Mouse (Mus musculus) neural tube, embryonic 15.5 days (tissue): ENCODE measurements around the gene Nup37. TPM values are rescaled to one million over a fixed set of nuclear protein-coding genes. Genes with fewer than 3 reads are reported as not detected.

Experiments used
- ATAC-seq: fragments of 200-750 bp; cut with Nextera tagmentation; 2 replicates; pipeline ENCODE4 v1.8.0; 2017; ENCODE audit warnings: mild to moderate bottlenecking, moderate TSS enrichment, moderate library complexity; ENCODE audit not compliant: low FRiP score
- H3K27ac ChIP-seq: fragments of 300-500 bp; sonication (generic); replicated peaks from 2 replicates; pipeline ENCODE4 v1.5.1; 2015; ENCODE audit warnings: mild to moderate bottlenecking, inconsistent platforms
- H3K27me3 ChIP-seq: fragments of 300-500 bp; sonication (generic); replicated peaks from 2 replicates; pipeline ENCODE4 v1.6.1; 2015; ENCODE audit warnings: inconsistent platforms
- H3K36me3 ChIP-seq: fragments of 300-500 bp; sonication (generic); 2 replicates; pipeline ENCODE4 v1.6.1; 2015; ENCODE audit warnings: inconsistent platforms
- H3K4me1 ChIP-seq: fragments of 300-500 bp; sonication (generic); 2 replicates; pipeline ENCODE4 v1.6.1; 2015; ENCODE audit warnings: inconsistent platforms
- H3K4me2 ChIP-seq: fragments of 300-500 bp; sonication (generic); 2 replicates; pipeline ENCODE4 v1.6.1; 2015; ENCODE audit warnings: inconsistent platforms, mild to moderate bottlenecking, moderate library complexity
- H3K4me3 ChIP-seq: fragments of 300-500 bp; sonication (generic); replicated peaks from 2 replicates; pipeline ENCODE4 v1.5.1; 2015; ENCODE audit warnings: mild to moderate bottlenecking, inconsistent platforms
- H3K9ac ChIP-seq: fragments of 300-500 bp; sonication (generic); replicated peaks from 2 replicates; pipeline ENCODE4 v1.6.1; 2015; ENCODE audit warnings: mild to moderate bottlenecking, inconsistent platforms
- H3K9me3 ChIP-seq: fragments of 300-500 bp; sonication (generic); replicated peaks from 2 replicates; pipeline ENCODE4 v1.6.1; 2016; ENCODE audit warnings: inconsistent platforms
- WGBS: fragments of 180-500 bp; shearing (Covaris S2); methylation state at CpG from one replicate; pipeline ENCODE4 v1.1.7; 2015; ENCODE audit warnings: mixed read lengths; 5-methylcytosine and 5-hydroxymethylcytosine counted together
- polyA plus RNA-seq: library from polyadenylated mRNA; unstranded; fragments of >200 nt; fragmentation: Nextera tagmentation; extraction: Ambion mirVana; gene quantifications from 2 replicates; pipeline ENCODE4 v1.2.1, GENCODE M21; 2015

The Nup37 gene
- polyA plus RNA-seq, 1 experiment from 2014 or later, result 20.6 TPM

GRCm38 (mm10) chr10:88200541-88200940 lies 53.7 kb downstream of the Nup37 start:
- peaks cover 4% of the 10 kb centered on the region for H3K4me1 ChIP-seq
- ATAC-seq, result peak; percentile 60; the same call in 1 of the 2 replicates
- no peaks in the 10 kb centered on the region for H3K9me3 ChIP-seq
- H3K4me3 ChIP-seq, result peak overlapping the region; percentile 70
- H3K27me3 ChIP-seq, result no peaks in the 10 kb centered on the region
- no peak overlapping the region for H3K9ac ChIP-seq
- H3K4me2 ChIP-seq, result peak overlapping the region; percentile 72
- H3K27ac ChIP-seq, result no peak overlapping the region
- 14% methylated on average over 4 of the region's 4 CpGs for WGBS
- no peaks in the 10 kb centered on the region for H3K36me3 ChIP-seq

GRCm38 (mm10) chr10:88200951-88201638 lies 54.3 kb downstream of the Nup37 start, which contains the start of gene Washc3:
Washc3 (plus strand) TSS chr10:88201093.
- Histone ChIP-seq H3K27me3 (no peaks in the 10 kb centered on the region), H3K36me3 (no peaks in the 10 kb centered on the region), H3K9me3 (no peaks in the 10 kb centered on the region), H3K9ac (peak within 1 kb of the TSS; percentile 80), H3K4me2 (peak within 1 kb of the TSS; percentile 72), H3K4me3 (peak within 1 kb of the TSS; percentile 70), H3K4me1 (peaks cover 4% of the 10 kb centered on the region), H3K27ac (peak within 1 kb of the TSS; percentile 88)
- 2% methylated on average over 23 of the region's 23 CpGs for WGBS
- ATAC-seq, result peak; percentile 100

- Histone ChIP-seq H3K9ac (peak overlapping the region; percentile 80), H3K36me3 (no peaks in the 10 kb centered on the region), H3K27ac (peak overlapping the region; percentile 88), H3K4me2 (peak overlapping the region; percentile 72), H3K27me3 (no peaks in the 10 kb centered on the region), H3K9me3 (no peaks in the 10 kb centered on the region), H3K4me1 (peaks cover 4% of the 10 kb centered on the region), H3K4me3 (peak overlapping the region; percentile 70)
- no peak for ATAC-seq
- 75% methylated on average over 13 of the region's 13 CpGs for WGBS
Measured at GRCm38 (mm10) chr10:88201650-88202049, 54.9 kb downstream of the Nup37 start.

GRCm38 (mm10) chr10:88202581-88202980 lies 55.8 kb downstream of the Nup37 start:
- no peak for ATAC-seq
- no peak overlapping the region for H3K9ac ChIP-seq
- peaks cover 4% of the 10 kb centered on the region for H3K4me1 ChIP-seq
- H3K27ac ChIP-seq, result no peak overlapping the region
- H3K4me3 ChIP-seq, result no peak overlapping the region
- H3K27me3 ChIP-seq, result no peaks in the 10 kb centered on the region
- no peaks in the 10 kb centered on the region for H3K9me3 ChIP-seq
- no peak overlapping the region for H3K4me2 ChIP-seq
- no peaks in the 10 kb centered on the region for H3K36me3 ChIP-seq
- WGBS, result 98% methylated on average over 8 of the region's 8 CpGs

GRCm38 (mm10) chr10:88203236-88203635 lies 56.4 kb downstream of the Nup37 start:
- 93% methylated on average over 6 of the region's 6 CpGs for WGBS
- H3K27ac ChIP-seq, result no peak overlapping the region
- no peak overlapping the region for H3K9ac ChIP-seq
- ATAC-seq, result no peak
- H3K36me3 ChIP-seq, result no peaks in the 10 kb centered on the region
- H3K4me1 ChIP-seq, result peaks cover 4% of the 10 kb centered on the region
- no peaks in the 10 kb centered on the region for H3K9me3 ChIP-seq
- H3K27me3 ChIP-seq, result no peaks in the 10 kb centered on the region
- no peak overlapping the region for H3K4me3 ChIP-seq
- H3K4me2 ChIP-seq, result no peak overlapping the region

- no peak overlapping the region for H3K4me3 ChIP-seq
- WGBS, result 88% methylated on average over 5 of the region's 5 CpGs
- H3K9me3 ChIP-seq, result no peaks in the 10 kb centered on the region
- ATAC-seq, result no peak
- H3K4me2 ChIP-seq, result no peak overlapping the region
- H3K36me3 ChIP-seq, result peaks cover 8% of the 10 kb centered on the region
- H3K27ac ChIP-seq, result no peak overlapping the region
- H3K27me3 ChIP-seq, result no peaks in the 10 kb centered on the region
- no peak overlapping the region for H3K9ac ChIP-seq
- no peaks in the 10 kb centered on the region for H3K4me1 ChIP-seq
Measured at GRCm38 (mm10) chr10:88212644-88213043, 65.9 kb downstream of the Nup37 start.

- Histone ChIP-seq H3K27ac (no peak overlapping the region), H3K9ac (no peak overlapping the region), H3K27me3 (no peaks in the 10 kb centered on the region), H3K4me1 (no peaks in the 10 kb centered on the region), H3K9me3 (no peaks in the 10 kb centered on the region), H3K36me3 (peaks cover 8% of the 10 kb centered on the region), H3K4me3 (no peak overlapping the region), H3K4me2 (no peak overlapping the region)
- WGBS, result 93% methylated on average over 20 of the region's 20 CpGs
- no peak for ATAC-seq
Measured at GRCm38 (mm10) chr10:88214800-88215514, 68.2 kb downstream of the Nup37 start.

GRCm38 (mm10) chr10:88218161-88218560 lies 71.4 kb downstream of the Nup37 start:
- Histone ChIP-seq H3K4me3 (no peak overlapping the region), H3K4me1 (no peaks in the 10 kb centered on the region), H3K4me2 (no peak overlapping the region), H3K27ac (no peak overlapping the region), H3K27me3 (no peaks in the 10 kb centered on the region), H3K9me3 (no peaks in the 10 kb centered on the region), H3K9ac (no peak overlapping the region), H3K36me3 (peaks cover 8% of the 10 kb centered on the region)
- no peak for ATAC-seq
- 93% methylated on average over 3 of the region's 3 CpGs for WGBS

GRCm38 (mm10) chr10:88221718-88222117 lies 74.9 kb downstream of the Nup37 start:
- no peak overlapping the region for H3K27ac ChIP-seq
- 87% methylated on average over 5 of the region's 5 CpGs for WGBS
- H3K9ac ChIP-seq, result no peak overlapping the region

GRCm38 (mm10) chr10:88225421-88225820 lies 78.6 kb downstream of the Nup37 start:
- ATAC-seq, result no peak
- no peaks in the 10 kb centered on the region for H3K9me3 ChIP-seq
- H3K4me2 ChIP-seq, result no peak overlapping the region
- no peaks in the 10 kb centered on the region for H3K36me3 ChIP-seq
- no peaks in the 10 kb centered on the region for H3K27me3 ChIP-seq
- no peak overlapping the region for H3K4me3 ChIP-seq
- WGBS, result 85% methylated on average over 5 of the region's 5 CpGs
- H3K4me1 ChIP-seq, result no peaks in the 10 kb centered on the region
- H3K9ac ChIP-seq, result no peak overlapping the region
- H3K27ac ChIP-seq, result no peak overlapping the region

More at GRCm38 (mm10) chr10:88221718-88222117, 74.9 kb downstream of the Nup37 start:
- Histone ChIP-seq H3K4me2 (no peak overlapping the region), H3K27me3 (no peaks in the 10 kb centered on the region), H3K9me3 (no peaks in the 10 kb centered on the region), H3K36me3 (0 out of 2 replicates have a peak, but pooled peaks cover under 1% of the 10 kb centered on the region), H3K4me3 (no peak overlapping the region), H3K4me1 (no peaks in the 10 kb centered on the region)
- no peak for ATAC-seq

GRCm38 (mm10) chr10:88227962-88228361 lies 81.2 kb downstream of the Nup37 start:
- Histone ChIP-seq H3K4me3 (no peak overlapping the region), H3K36me3 (no peaks in the 10 kb centered on the region), H3K9ac (no peak overlapping the region), H3K9me3 (no peaks in the 10 kb centered on the region), H3K27me3 (no peaks in the 10 kb centered on the region), H3K27ac (no peak overlapping the region), H3K4me2 (no peak overlapping the region), H3K4me1 (no peaks in the 10 kb centered on the region)
- ATAC-seq, result no peak
- 97% methylated on average over 2 of the region's 2 CpGs for WGBS
